Mouse (Mus musculus): Measurements from ENCODE around the gene Rad17.

The Rad17 gene

GRCm38 (mm10) chr13:100634106-100634691 lies 16.7 kb downstream of the Rad17 start:
- no peak for TF ChIP-seq NANOG (IDR thresholded peaks at IDR 0.05; ENCODE audit: borderline replicate concordance, low read length)
- TF ChIP-seq CTCF (conservative IDR thresholded peaks at IDR 0.05; ENCODE audit: low read length), result no peak
- no peak for TF ChIP-seq POU5F1 (IDR thresholded peaks at IDR 0.05; ENCODE audit: borderline replicate concordance, low read length)
- H3K27me3 ChIP-seq (ENCODE audit: insufficient read depth, low read length), result no peaks in the 10 kb centered on the region
- H3K9me3 ChIP-seq (ENCODE audit: low read length), result no peaks in the 10 kb centered on the region
- H3K4me3 ChIP-seq (replicated peaks; ENCODE audit: low read length), result no peak overlapping the region
- no peaks in the 10 kb centered on the region for H3K4me1 ChIP-seq (replicated peaks; ENCODE audit: low read depth, low read length)
- peaks cover 84% of the 10 kb centered on the region for H3K36me3 ChIP-seq (ENCODE audit: insufficient read depth, low read length)

- peaks cover 5% of the 10 kb centered on the region; the same call in 1 of the 2 replicates for H3K4me1 ChIP-seq (replicated peaks; ENCODE audit: low read depth, low read length)
- H3K4me3 ChIP-seq (replicated peaks; ENCODE audit: low read length), result no peak overlapping the region
- TF ChIP-seq NANOG (IDR thresholded peaks at IDR 0.05; ENCODE audit: borderline replicate concordance, low read length), result no peak
- no peak for TF ChIP-seq CTCF (conservative IDR thresholded peaks at IDR 0.05; ENCODE audit: low read length)
- TF ChIP-seq POU5F1 (IDR thresholded peaks at IDR 0.05; ENCODE audit: borderline replicate concordance, low read length), result no peak
- peaks cover 75% of the 10 kb centered on the region for H3K36me3 ChIP-seq (ENCODE audit: insufficient read depth, low read length)
- no peaks in the 10 kb centered on the region for H3K27me3 ChIP-seq (ENCODE audit: insufficient read depth, low read length)
- no peaks in the 10 kb centered on the region for H3K9me3 ChIP-seq (ENCODE audit: low read length)
Measured at GRCm38 (mm10) chr13:100622241-100622640, 28.6 kb downstream of the Rad17 start.

GRCm38 (mm10) chr13:100617583-100617982 lies 33.3 kb downstream of the Rad17 start:
- no peak for TF ChIP-seq POU5F1 (IDR thresholded peaks at IDR 0.05; ENCODE audit: borderline replicate concordance, low read length)
- no peak for TF ChIP-seq NANOG (IDR thresholded peaks at IDR 0.05; ENCODE audit: borderline replicate concordance, low read length)
- no peak for TF ChIP-seq CTCF (conservative IDR thresholded peaks at IDR 0.05; ENCODE audit: low read length)
- Histone ChIP-seq H3K36me3 (ENCODE audit: insufficient read depth, low read length) (peaks cover 38% of the 10 kb centered on the region), H3K4me1 (replicated peaks; ENCODE audit: low read depth, low read length) (peaks cover 19% of the 10 kb centered on the region), H3K9me3 (ENCODE audit: low read length) (no peaks in the 10 kb centered on the region), H3K4me3 (replicated peaks; ENCODE audit: low read length) (no peak overlapping the region), H3K27me3 (ENCODE audit: insufficient read depth, low read length) (peaks cover 22% of the 10 kb centered on the region)

- no peak for TF ChIP-seq NANOG (IDR thresholded peaks at IDR 0.05; ENCODE audit: borderline replicate concordance, low read length)
- no peak for TF ChIP-seq CTCF (conservative IDR thresholded peaks at IDR 0.05; ENCODE audit: low read length)
- no peak for TF ChIP-seq POU5F1 (IDR thresholded peaks at IDR 0.05; ENCODE audit: borderline replicate concordance, low read length)
- Histone ChIP-seq H3K27me3 (ENCODE audit: insufficient read depth, low read length) (peaks cover 32% of the 10 kb centered on the region), H3K4me1 (replicated peaks; ENCODE audit: low read depth, low read length) (peaks cover 29% of the 10 kb centered on the region), H3K4me3 (replicated peaks; ENCODE audit: low read length) (peak within 1 kb of the TSS; percentile 85), H3K9me3 (ENCODE audit: low read length) (no peaks in the 10 kb centered on the region), H3K36me3 (ENCODE audit: insufficient read depth, low read length) (peaks cover 27% of the 10 kb centered on the region)
Measured at GRCm38 (mm10) chr13:100616181-100617087, 34.4 kb downstream of the Rad17 start, which contains the start of gene Marveld2. Gene Marveld2 (minus strand): TSS chr13:100616971.

- H3K4me3 ChIP-seq (replicated peaks; ENCODE audit: low read length), result no peak overlapping the region
- peaks cover 32% of the 10 kb centered on the region for H3K4me1 ChIP-seq (replicated peaks; ENCODE audit: low read depth, low read length)
- 0 out of 2 replicates have a peak, but pooled peaks cover 5% of the 10 kb centered on the region for H3K36me3 ChIP-seq (ENCODE audit: insufficient read depth, low read length)
- TF ChIP-seq CTCF (conservative IDR thresholded peaks at IDR 0.05; ENCODE audit: low read length) (peak; percentile 76), POU5F1 (IDR thresholded peaks at IDR 0.05; ENCODE audit: borderline replicate concordance, low read length) (no peak)
- peaks cover 34% of the 10 kb centered on the region for H3K27me3 ChIP-seq (ENCODE audit: insufficient read depth, low read length)
- H3K9me3 ChIP-seq (ENCODE audit: low read length), result no peaks in the 10 kb centered on the region
Measured at GRCm38 (mm10) chr13:100612903-100613302, 37.9 kb downstream of the Rad17 start.

- TF ChIP-seq NANOG (IDR thresholded peaks at IDR 0.05; ENCODE audit: borderline replicate concordance, low read length) (no peak), POU5F1 (IDR thresholded peaks at IDR 0.05; ENCODE audit: borderline replicate concordance, low read length) (no peak), CTCF (conservative IDR thresholded peaks at IDR 0.05; ENCODE audit: low read length) (no peak)
- Histone ChIP-seq H3K4me1 (replicated peaks; ENCODE audit: low read depth, low read length) (peaks cover 27% of the 10 kb centered on the region), H3K9me3 (ENCODE audit: low read length) (no peaks in the 10 kb centered on the region), H3K27me3 (ENCODE audit: insufficient read depth, low read length) (peaks cover 34% of the 10 kb centered on the region), H3K36me3 (ENCODE audit: insufficient read depth, low read length) (no peaks in the 10 kb centered on the region), H3K4me3 (replicated peaks; ENCODE audit: low read length) (peak overlapping the region; percentile 56; the same call in 1 of the 2 replicates)
Measured at GRCm38 (mm10) chr13:100612251-100612650, 38.6 kb downstream of the Rad17 start.

GRCm38 (mm10) chr13:100611266-100611665 lies 39.6 kb downstream of the Rad17 start:
- H3K27me3 ChIP-seq (ENCODE audit: insufficient read depth, low read length), result peaks cover 34% of the 10 kb centered on the region
- TF ChIP-seq CTCF (conservative IDR thresholded peaks at IDR 0.05; ENCODE audit: low read length) (no peak), POU5F1 (IDR thresholded peaks at IDR 0.05; ENCODE audit: borderline replicate concordance, low read length) (no peak), NANOG (IDR thresholded peaks at IDR 0.05; ENCODE audit: borderline replicate concordance, low read length) (no peak)
- peaks cover 25% of the 10 kb centered on the region for H3K4me1 ChIP-seq (replicated peaks; ENCODE audit: low read depth, low read length)
- no peak overlapping the region for H3K4me3 ChIP-seq (replicated peaks; ENCODE audit: low read length)
- no peaks in the 10 kb centered on the region for H3K9me3 ChIP-seq (ENCODE audit: low read length)
- no peaks in the 10 kb centered on the region for H3K36me3 ChIP-seq (ENCODE audit: insufficient read depth, low read length)

GRCm38 (mm10) chr13:100607756-100608155 lies 43.1 kb downstream of the Rad17 start:
- H3K27me3 ChIP-seq (ENCODE audit: insufficient read depth, low read length), result peaks cover 14% of the 10 kb centered on the region

More at GRCm38 (mm10) chr13:100607756-100608155, 43.1 kb downstream of the Rad17 start:
- Histone ChIP-seq H3K36me3 (ENCODE audit: insufficient read depth, low read length) (no peaks in the 10 kb centered on the region), H3K4me3 (replicated peaks; ENCODE audit: low read length) (no peak overlapping the region), H3K4me1 (replicated peaks; ENCODE audit: low read depth, low read length) (peaks cover 19% of the 10 kb centered on the region), H3K9me3 (ENCODE audit: low read length) (no peaks in the 10 kb centered on the region)
- TF ChIP-seq POU5F1 (IDR thresholded peaks at IDR 0.05; ENCODE audit: borderline replicate concordance, low read length) (no peak), CTCF (conservative IDR thresholded peaks at IDR 0.05; ENCODE audit: low read length) (peak; percentile 92), NANOG (IDR thresholded peaks at IDR 0.05; ENCODE audit: borderline replicate concordance, low read length) (no peak)

Data from E14TG2a.4 (cell line).